Mouse (Mus musculus) heart, adult 2 months (tissue): ENCODE results near the gene Myl6b.

Source experiments
- CTCF ChIP-seq: fragments of 200-600 bp; IDR thresholded peaks from 2 replicates; pipeline ENCODE4 v1.8.1; 2022; ENCODE audit warnings: antibody characterized with exemption, mild to moderate bottlenecking, moderate library complexity
- EP300 ChIP-seq: fragments of 200-500 bp; IDR thresholded peaks from 2 replicates; pipeline ENCODE4 v1.6.1; 2011; ENCODE audit warnings: low read depth, low read length, control low read depth; ENCODE audit not compliant: insufficient read depth
- POLR2A ChIP-seq: fragments of 200-500 bp; IDR thresholded peaks from 2 replicates; pipeline ENCODE4 v1.6.1; 2011; ENCODE audit warnings: mild to moderate bottlenecking, low read depth, low read length, control low read depth; ENCODE audit not compliant: insufficient read depth

DNA sequence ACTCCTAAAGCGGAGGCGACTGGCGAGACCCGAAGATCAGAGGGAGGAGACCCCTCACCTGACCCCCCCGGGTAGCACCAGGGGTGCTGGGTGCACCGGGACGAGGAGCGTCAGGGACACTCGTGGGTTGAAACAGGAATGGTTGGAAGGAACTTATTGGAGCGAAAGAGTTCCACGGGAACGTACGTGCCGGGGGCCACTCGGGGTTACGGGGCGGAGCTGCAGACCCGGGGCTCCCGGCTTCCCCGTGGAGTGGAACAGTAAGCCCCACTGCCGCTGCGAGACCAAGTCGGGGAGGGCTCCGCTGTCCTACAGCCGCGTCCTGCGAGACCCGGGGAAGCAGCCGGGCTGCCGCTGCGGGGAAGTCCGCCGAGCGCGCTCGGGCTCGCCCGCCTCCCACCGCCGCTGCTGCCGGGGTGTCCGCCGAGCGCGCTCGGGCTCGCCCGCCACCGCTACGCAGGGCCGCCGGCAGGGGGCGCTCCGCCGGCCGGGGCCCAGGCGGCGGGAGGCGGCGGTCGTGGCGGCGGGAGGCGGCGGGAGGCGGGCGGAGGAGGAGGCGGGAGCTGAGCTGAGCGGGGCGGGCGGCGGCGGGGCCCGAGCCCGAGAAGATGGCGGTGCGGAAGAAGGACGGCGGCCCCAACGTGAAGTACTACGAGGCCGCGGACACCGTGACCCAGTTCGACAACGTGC is 39.6 kb downstream of the Myl6b start, which contains the start of gene Smarcc2:
- TF ChIP-seq CTCF (peak; percentile 41), POLR2A (peak; percentile 57), EP300 (no peak)
